Mouse (Mus musculus) C2C12 (cell line): ENCODE results near the gene Cdc25a. TPM values are rescaled to one million over a fixed set of nuclear protein-coding genes. Genes with fewer than 3 reads are reported as not detected.

ENCODE experiments used
- H3K27me3 ChIP-seq: one replicate; pipeline ENCODE4 v1.6.1; 2011; ENCODE audit not compliant: control insufficient read depth, insufficient read depth, insufficient read length
- H3K36me3 ChIP-seq: one replicate; pipeline ENCODE4 v1.6.1; 2011; ENCODE audit not compliant: control insufficient read depth, insufficient read depth
- H3K4me3 ChIP-seq: one replicate; pipeline ENCODE4 v1.5.1; 2011; ENCODE audit warnings: mild to moderate bottlenecking, control low read depth; ENCODE audit not compliant: poor library complexity, insufficient read depth, severe bottlenecking
- H3K79me2 ChIP-seq: one replicate; pipeline ENCODE4 v1.6.1; 2011; ENCODE audit not compliant: control insufficient read depth, insufficient read depth
- H3K79me3 ChIP-seq: one replicate; pipeline ENCODE4 v1.6.1; 2011; ENCODE audit warnings: low read depth, control low read depth
- H3ac ChIP-seq: one replicate; pipeline ENCODE3; 2011; ENCODE audit warnings: low read depth; ENCODE audit not compliant: control insufficient read depth, insufficient read length
- CEBPB ChIP-seq: IDR thresholded peaks from one replicate; pipeline ENCODE4 v1.6.1; 2011; ENCODE audit warnings: low read depth, mild to moderate bottlenecking, control low read depth, moderate library complexity
- CTCF ChIP-seq: IDR thresholded peaks from one replicate; pipeline ENCODE4 v1.5.1; 2011; ENCODE audit not compliant: control insufficient read depth, insufficient read depth, insufficient read length
- FOSL1 ChIP-seq: IDR thresholded peaks from one replicate; pipeline ENCODE4 v1.8.0; 2011; ENCODE audit warnings: mild to moderate bottlenecking, low read length; ENCODE audit not compliant: poor library complexity, insufficient read depth, severe bottlenecking
- MAX ChIP-seq: IDR thresholded peaks from one replicate; pipeline ENCODE4 v1.6.1; 2011; ENCODE audit warnings: mild to moderate bottlenecking, control low read depth
- MYOD1 ChIP-seq: IDR thresholded peaks from one replicate; pipeline ENCODE4 v1.6.1; 2011; ENCODE audit warnings: low read depth; ENCODE audit not compliant: control insufficient read depth, insufficient read length
- MYOG ChIP-seq: IDR thresholded peaks from one replicate; pipeline ENCODE4 v1.6.1; 2011; ENCODE audit not compliant: control insufficient read depth, insufficient read length; ENCODE audit errors: extremely low read depth
- USF1 ChIP-seq: IDR thresholded peaks from one replicate; pipeline ENCODE4 v1.6.1; 2011; ENCODE audit warnings: low read depth, mild to moderate bottlenecking, control low read depth, moderate library complexity
- polyA plus RNA-seq: library from polyadenylated mRNA; unstranded; fragments of >200 nt; fragmentation: generic; extraction: Trizol; gene quantifications from one replicate; pipeline ENCODE4 v1.2.1, GENCODE M21; 2012; ENCODE audit warnings: missing spikeins

The Cdc25a gene
- polyA plus RNA-seq, 1 experiment = 23.3 TPM

DNA sequence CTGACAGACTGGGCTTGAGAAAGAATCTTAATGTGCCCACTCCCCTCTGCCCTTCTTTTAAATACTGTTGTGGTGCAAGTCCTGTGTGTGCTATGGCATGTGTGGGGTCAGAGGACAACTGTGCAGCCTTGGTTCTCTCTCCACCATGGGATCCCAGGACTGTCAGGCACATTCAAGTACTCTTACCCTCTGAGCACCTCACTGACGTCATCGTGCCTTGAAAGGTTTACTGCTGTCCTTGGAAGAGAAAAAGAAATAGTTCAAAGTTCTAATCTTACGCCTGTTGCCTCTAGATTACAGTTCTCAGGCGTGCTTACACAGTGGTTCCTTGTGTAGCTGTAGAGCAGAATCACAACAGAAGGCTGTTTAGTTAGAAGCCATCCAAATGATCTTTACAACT is 10.9 kb downstream of the Cdc25a start:
- H3K79me3 ChIP-seq = no peaks in the 10 kb centered on the region
- H3K79me2 ChIP-seq = peaks cover 34% of the 10 kb centered on the region
- H3K4me3 ChIP-seq = no peak overlapping the region
- H3K27me3 ChIP-seq = no peaks in the 10 kb centered on the region
- no peak for TF ChIP-seq USF1
- no peak for TF ChIP-seq CEBPB
- TF ChIP-seq FOSL1 = no peak
- no peak for TF ChIP-seq MAX
- TF ChIP-seq MYOG = no peak
- TF ChIP-seq CTCF = no peak
- TF ChIP-seq MYOD1 = no peak
- peaks cover 98% of the 10 kb centered on the region for H3K36me3 ChIP-seq
- H3ac ChIP-seq = no peak overlapping the region

DNA sequence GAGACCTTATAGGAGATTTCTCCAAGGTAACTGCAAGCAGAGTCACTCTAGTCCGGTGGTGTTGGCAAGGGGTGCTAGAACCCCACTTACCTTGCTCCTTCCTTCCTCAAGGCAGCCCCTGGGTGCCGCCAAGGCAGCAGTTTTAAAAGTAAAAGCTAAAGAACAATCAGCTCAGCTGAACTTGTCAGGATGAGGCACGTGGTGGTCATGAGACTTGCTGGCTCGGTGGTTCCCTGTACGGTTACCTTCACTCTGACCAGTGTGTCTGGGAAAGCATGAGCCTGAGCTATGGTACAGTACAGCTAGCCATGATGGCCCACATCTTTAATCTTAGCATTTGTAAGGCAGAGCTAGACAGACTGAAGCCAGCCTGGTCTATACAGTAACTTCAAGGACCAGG is 11.9 kb downstream of the Cdc25a start:
- H3K4me3 ChIP-seq = no peak overlapping the region
- no peak overlapping the region for H3ac ChIP-seq
- no peaks in the 10 kb centered on the region for H3K79me3 ChIP-seq
- peaks cover 28% of the 10 kb centered on the region for H3K79me2 ChIP-seq
- peaks cover 99% of the 10 kb centered on the region for H3K36me3 ChIP-seq
- TF ChIP-seq USF1 (no peak), MAX (no peak), CTCF (no peak), FOSL1 (no peak), CEBPB (no peak)
- no peaks in the 10 kb centered on the region for H3K27me3 ChIP-seq

DNA sequence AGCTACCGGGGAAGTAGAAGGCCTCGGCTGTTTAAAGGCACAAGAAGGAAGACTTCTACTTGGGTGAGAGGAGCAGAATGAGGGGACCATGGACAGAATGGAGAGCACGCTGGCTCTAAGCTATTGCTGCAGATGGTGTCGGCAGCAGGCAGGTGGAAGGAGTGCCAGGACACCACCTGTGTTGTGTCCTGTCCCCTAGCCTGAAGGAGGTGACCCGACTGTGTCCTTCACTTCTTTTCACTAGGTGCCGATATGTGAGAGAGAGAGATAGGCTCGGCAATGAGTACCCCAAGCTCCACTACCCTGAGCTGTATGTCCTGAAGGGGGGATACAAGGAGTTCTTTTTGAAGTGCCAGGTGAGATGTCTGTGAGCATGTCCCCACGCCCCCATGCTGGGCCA is 16.1 kb downstream of the Cdc25a start:
- no peak overlapping the region for H3ac ChIP-seq
- no peaks in the 10 kb centered on the region for H3K79me2 ChIP-seq
- no peak overlapping the region for H3K4me3 ChIP-seq
- H3K36me3 ChIP-seq = peaks cover 95% of the 10 kb centered on the region
- no peaks in the 10 kb centered on the region for H3K27me3 ChIP-seq
- TF ChIP-seq FOSL1 (no peak), MYOD1 (no peak), CTCF (no peak), MAX (no peak), CEBPB (no peak), MYOG (no peak), USF1 (no peak)
- H3K79me3 ChIP-seq = no peaks in the 10 kb centered on the region

DNA sequence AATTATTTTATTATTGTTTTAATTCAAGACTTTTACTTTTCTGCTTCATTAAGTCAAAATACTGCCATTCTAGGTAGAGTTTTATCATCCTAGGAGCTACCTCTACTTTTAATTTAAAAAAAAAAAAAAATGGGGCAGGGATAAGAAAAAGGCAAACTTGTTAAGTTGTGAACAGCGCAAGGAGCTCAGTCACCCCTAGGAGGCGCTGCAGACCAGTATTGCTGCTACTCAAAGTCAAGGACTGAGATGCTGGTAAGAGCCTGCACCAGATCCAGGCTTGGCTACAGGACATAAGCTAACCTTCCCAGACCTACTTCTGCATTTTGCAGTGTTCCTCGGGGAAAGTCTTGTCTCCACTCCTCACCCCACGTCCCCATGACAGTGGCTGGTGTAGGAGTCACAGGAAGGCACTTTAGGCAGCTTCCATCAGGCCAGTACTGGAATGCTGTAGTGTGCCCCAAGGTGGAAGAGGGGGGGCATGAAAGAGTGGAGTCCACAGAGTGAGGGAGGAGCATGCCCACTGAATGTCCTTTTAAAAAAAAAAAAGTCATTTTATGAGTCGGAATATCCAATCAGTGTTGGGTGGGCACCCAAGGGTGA is 17.4 kb downstream of the Cdc25a start:
- no peak overlapping the region for H3ac ChIP-seq
- no peaks in the 10 kb centered on the region for H3K79me2 ChIP-seq
- TF ChIP-seq USF1 (no peak), MYOG (no peak), MAX (no peak), FOSL1 (no peak), MYOD1 (no peak), CTCF (peak; percentile 51), CEBPB (no peak)
- H3K27me3 ChIP-seq = no peaks in the 10 kb centered on the region
- peaks cover 88% of the 10 kb centered on the region for H3K36me3 ChIP-seq
- H3K79me3 ChIP-seq = no peaks in the 10 kb centered on the region
- no peak overlapping the region for H3K4me3 ChIP-seq

GRCm38 (mm10) chr9:109894413-109895090 is 19.2 kb downstream of the Cdc25a start:
- no peak for TF ChIP-seq MYOG
- TF ChIP-seq CTCF = peak; percentile 73
- Histone ChIP-seq H3K36me3 (peaks cover 70% of the 10 kb centered on the region), H3K79me2 (no peaks in the 10 kb centered on the region), H3ac (no peak overlapping the region), H3K27me3 (no peaks in the 10 kb centered on the region), H3K4me3 (no peak overlapping the region), H3K79me3 (no peaks in the 10 kb centered on the region)

DNA sequence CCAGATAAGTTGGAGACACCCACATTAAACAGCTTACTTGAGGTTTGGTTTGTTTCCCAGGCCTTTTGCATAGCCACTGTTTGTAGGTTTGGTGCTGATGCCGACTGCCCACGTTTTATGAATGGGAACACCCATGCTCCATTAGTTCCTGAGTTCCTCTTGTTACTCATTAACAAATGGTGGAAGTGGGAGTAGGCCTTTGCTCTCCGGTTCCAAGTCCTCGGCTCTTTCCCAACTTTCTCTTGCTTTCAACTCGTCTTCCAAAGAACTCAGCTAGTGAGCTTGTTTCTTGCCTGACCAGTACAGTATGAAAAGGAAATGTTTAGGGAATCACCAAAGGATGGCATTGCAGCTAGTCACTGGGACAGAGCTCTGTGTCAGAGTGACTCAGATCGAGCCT is 20.2 kb downstream of the Cdc25a start:
- TF ChIP-seq USF1 (no peak), MYOD1 (no peak), MAX (no peak)
- peaks cover 60% of the 10 kb centered on the region for H3K36me3 ChIP-seq
- H3K79me2 ChIP-seq = no peaks in the 10 kb centered on the region
- H3K27me3 ChIP-seq = no peaks in the 10 kb centered on the region
- H3ac ChIP-seq = no peak overlapping the region
- no peaks in the 10 kb centered on the region for H3K79me3 ChIP-seq
- no peak overlapping the region for H3K4me3 ChIP-seq
